Mouse (Mus musculus) midbrain, embryonic 14.5 days (tissue): ENCODE results near the gene Slc10a7. TPM values are rescaled to one million over a fixed set of nuclear protein-coding genes. Genes with fewer than 3 reads are reported as not detected.
"Not testable (repeated sequence)": the region's sequence is repeated elsewhere in the genome, so short reads cannot be mapped to it uniquely, and the experiment has no call there.

Experiments
- ATAC-seq: fragments of 200-750 bp; cut with Nextera tagmentation; 2 replicates; pipeline ENCODE4 v1.8.0; 2017; ENCODE audit warnings: moderate number of reproducible peaks, moderate library complexity; ENCODE audit not compliant: low FRiP score, low TSS enrichment
- DNase-seq: peaks from one replicate; pipeline ENCODE4 v3.0.0-alpha.2; 2015
- H3K27ac ChIP-seq: fragments of 300-500 bp; sonication (generic); replicated peaks from 2 replicates; pipeline ENCODE4 v1.5.1; 2014; ENCODE audit warnings: mild to moderate bottlenecking, low read depth, low read length, moderate library complexity
- H3K27me3 ChIP-seq: fragments of 300-500 bp; sonication (generic); 2 replicates; pipeline ENCODE4 v1.6.1; 2014; ENCODE audit warnings: low read length, control low read depth, mixed read lengths; ENCODE audit not compliant: control insufficient read depth, insufficient read depth
- H3K36me3 ChIP-seq: fragments of 300-500 bp; sonication (generic); 2 replicates; pipeline ENCODE4 v1.6.1; 2014; ENCODE audit warnings: low read length, control low read depth; ENCODE audit not compliant: control insufficient read depth, insufficient read depth
- H3K4me1 ChIP-seq: fragments of 300-500 bp; sonication (generic); 2 replicates; pipeline ENCODE4 v1.6.1; 2014; ENCODE audit warnings: mild to moderate bottlenecking, antibody characterized with exemption, low read length, control low read depth; ENCODE audit not compliant: control insufficient read depth, insufficient read depth
- H3K4me2 ChIP-seq: fragments of 300-500 bp; sonication (generic); 2 replicates; pipeline ENCODE4 v1.6.1; 2014; ENCODE audit warnings: mild to moderate bottlenecking, low read length, moderate library complexity
- H3K4me3 ChIP-seq: fragments of 300-500 bp; sonication (generic); replicated peaks from 2 replicates; pipeline ENCODE4 v1.5.1; 2014; ENCODE audit warnings: low read depth, low read length
- H3K9ac ChIP-seq: fragments of 300-500 bp; sonication (generic); replicated peaks from 2 replicates; pipeline ENCODE4 v1.6.1; 2014; ENCODE audit warnings: mild to moderate bottlenecking, low read length, moderate library complexity
- H3K9me3 ChIP-seq: fragments of 300-500 bp; sonication (generic); 2 replicates; pipeline ENCODE4 v1.6.1; 2016; ENCODE audit warnings: low read length, control low read depth, mixed read lengths; ENCODE audit not compliant: control insufficient read depth
- WGBS: fragments of 180-500 bp; shearing (Covaris S2); extraction: QIAGEN DNeasy Blood & Tissue Kit; methylation state at CpG from one replicate; pipeline ENCODE4 v1.1.7; 2014; 5-methylcytosine and 5-hydroxymethylcytosine counted together
- polyA plus RNA-seq: library from polyadenylated mRNA; unstranded; fragments of >200 nt; fragmentation: Nextera tagmentation; extraction: Ambion mirVana; gene quantifications from 2 replicates; pipeline ENCODE4 v1.2.1, GENCODE M21; 2014

Gene Slc10a7
- polyA plus RNA-seq, 1 experiment from 2014 or later, result 9.7 TPM

DNA sequence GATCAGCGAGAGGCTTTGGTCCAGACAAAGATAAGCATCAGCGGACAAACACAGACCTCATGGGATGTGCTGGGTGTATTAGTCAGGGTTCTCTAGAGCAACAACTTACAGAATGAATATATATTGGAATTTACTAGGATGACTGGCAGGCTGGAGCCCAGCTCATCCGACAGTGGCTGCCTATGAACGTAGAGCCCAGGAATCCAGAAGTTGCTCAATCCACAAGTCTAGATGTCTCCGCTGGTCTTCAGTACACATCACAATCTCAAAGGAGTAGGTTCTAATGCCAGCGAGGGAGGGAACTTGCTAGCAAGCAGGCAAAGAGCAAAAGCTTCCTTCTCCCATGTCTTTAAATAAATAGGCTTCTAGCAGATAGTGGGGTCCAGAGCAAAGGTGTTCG is 207.4 kb downstream of the Slc10a7 start:
- 97% methylated on average over 7 of the region's 7 CpGs for WGBS
- Histone ChIP-seq H3K36me3 (no peaks in the 10 kb centered on the region; the same call in 1 of the 2 replicates), H3K4me2 (no peak overlapping the region), H3K27ac (no peak overlapping the region), H3K9ac (no peak overlapping the region), H3K9me3 (no peaks in the 10 kb centered on the region), H3K4me1 (no peaks in the 10 kb centered on the region), H3K4me3 (no peak overlapping the region), H3K27me3 (no peaks in the 10 kb centered on the region)
- DNase-seq (no peak), ATAC-seq (no peak)

DNA sequence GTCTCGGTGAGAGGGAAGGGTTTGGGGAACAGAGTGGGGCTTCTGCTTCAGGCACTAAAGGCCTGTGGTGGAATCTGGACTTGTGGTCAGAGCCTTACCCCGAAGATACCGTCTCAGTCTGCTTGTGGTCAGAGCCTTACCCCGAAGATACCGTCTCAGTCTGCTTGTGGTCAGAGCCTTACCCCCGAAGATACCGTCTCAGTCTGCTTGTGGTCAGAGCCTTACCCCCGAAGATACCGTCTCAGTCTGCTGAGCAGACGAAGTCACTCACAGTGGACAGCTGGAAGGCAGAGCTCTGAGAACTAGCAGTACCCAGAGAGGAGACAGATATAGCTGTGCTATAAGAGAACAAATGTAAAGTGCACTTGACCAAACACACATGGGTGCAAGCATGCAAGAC is 208.0 kb downstream of the Slc10a7 start:
- not testable (repeated sequence) for H3K9me3 ChIP-seq, H3K27ac ChIP-seq, H3K4me1 ChIP-seq, H3K4me2 ChIP-seq, H3K36me3 ChIP-seq, H3K4me3 ChIP-seq, H3K27me3 ChIP-seq, ATAC-seq, H3K9ac ChIP-seq, DNase-seq
- WGBS, result 96% methylated on average over 10 of the region's 10 CpGs

DNA sequence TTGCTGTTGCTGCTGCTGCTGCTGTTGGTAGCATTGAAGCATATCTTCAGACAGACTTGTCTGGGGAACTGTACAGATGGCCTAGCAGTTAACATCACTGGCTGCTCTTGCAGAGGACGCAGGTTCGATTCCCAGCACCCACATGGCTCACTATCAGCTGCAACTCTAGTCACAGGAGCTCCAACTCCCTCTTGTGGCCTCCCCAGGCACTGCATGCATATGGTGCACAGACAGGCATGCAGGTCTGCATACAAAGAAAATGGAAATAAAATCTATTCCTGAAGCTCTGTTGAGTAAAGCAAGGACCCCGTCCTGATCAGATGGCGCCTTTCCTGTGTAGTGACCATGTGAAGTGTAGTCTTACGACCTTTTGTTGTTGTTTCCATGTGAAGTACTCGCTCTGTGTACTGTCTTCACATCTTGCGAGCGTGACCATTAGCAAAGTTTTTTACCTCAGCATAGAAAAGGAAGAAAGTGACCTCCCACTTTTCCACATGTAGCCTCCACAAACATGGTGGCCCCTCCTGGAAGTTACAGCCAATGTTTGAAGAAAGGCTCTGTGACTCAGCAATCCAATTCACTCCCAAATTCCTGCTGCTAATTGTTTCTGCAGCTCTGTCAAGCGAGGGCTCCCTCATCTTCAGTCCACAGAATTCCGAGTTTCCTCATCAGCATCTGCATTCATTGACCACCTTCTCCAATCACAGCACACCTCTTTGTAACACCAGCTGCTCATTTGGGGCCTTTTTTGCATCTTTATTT is 210.3 kb downstream of the Slc10a7 start:
- Histone ChIP-seq H3K27ac (no peak overlapping the region), H3K4me3 (no peak overlapping the region), H3K4me1 (no peaks in the 10 kb centered on the region), H3K9ac (no peak overlapping the region), H3K36me3 (no peaks in the 10 kb centered on the region; the same call in 1 of the 2 replicates), H3K27me3 (no peaks in the 10 kb centered on the region), H3K9me3 (no peaks in the 10 kb centered on the region), H3K4me2 (no peak overlapping the region)
- 88% methylated on average over 10 of the region's 10 CpGs for WGBS
- ATAC-seq (no peak), DNase-seq (no peak)

DNA sequence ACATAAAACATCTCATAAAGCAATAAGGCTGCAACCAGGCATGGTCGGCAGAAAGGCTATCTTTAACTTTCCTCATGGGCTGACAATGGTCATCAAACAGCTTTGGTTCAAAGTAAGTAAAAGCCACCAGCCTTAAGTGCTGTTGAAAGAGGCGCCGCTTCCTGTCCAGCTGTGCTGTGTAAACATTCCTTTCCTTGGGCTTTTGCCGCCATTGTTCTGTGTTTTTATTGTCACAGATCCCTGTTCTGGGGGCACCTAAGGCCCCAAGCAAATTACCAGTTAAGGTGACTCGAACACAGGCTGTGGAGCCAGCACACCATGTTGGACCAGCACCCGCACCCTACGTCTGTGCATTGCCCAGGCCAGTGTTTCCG is 210.9 kb downstream of the Slc10a7 start:
- DNase-seq (no peak), ATAC-seq (no peak)
- H3K27me3 ChIP-seq, result no peaks in the 10 kb centered on the region
- no peak overlapping the region for H3K9ac ChIP-seq
- no peak overlapping the region for H3K27ac ChIP-seq
- WGBS, result 77% methylated on average over 8 of the region's 8 CpGs
- H3K36me3 ChIP-seq, result no peaks in the 10 kb centered on the region; the same call in 1 of the 2 replicates
- no peak overlapping the region for H3K4me3 ChIP-seq
- no peaks in the 10 kb centered on the region for H3K9me3 ChIP-seq
- no peak overlapping the region for H3K4me2 ChIP-seq
- H3K4me1 ChIP-seq, result no peaks in the 10 kb centered on the region

DNA sequence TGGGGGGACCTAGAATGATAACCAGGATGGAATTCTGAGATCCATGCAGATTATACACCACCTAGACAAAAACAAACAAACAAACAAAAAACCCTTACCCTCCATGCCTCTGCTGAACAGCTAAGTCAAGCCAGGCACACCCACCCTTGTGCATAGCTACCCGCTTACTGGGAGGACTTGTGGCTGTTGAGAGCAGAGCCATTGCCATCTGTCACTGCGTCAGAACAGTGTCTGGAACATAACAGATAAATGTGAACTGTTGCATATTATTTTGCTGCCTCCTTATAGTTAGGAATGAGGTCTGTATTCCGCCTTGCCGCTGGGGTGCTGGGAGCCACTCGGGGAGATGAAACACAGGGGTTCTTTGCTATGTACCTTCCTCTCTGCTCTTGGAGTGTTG is 212.4 kb downstream of the Slc10a7 start:
- Histone ChIP-seq H3K4me1 (no peaks in the 10 kb centered on the region), H3K27ac (no peak overlapping the region), H3K9ac (no peak overlapping the region), H3K4me3 (no peak overlapping the region), H3K4me2 (no peak overlapping the region), H3K36me3 (no peaks in the 10 kb centered on the region; the same call in 1 of the 2 replicates), H3K9me3 (no peaks in the 10 kb centered on the region), H3K27me3 (no peaks in the 10 kb centered on the region)
- DNase-seq (no peak), ATAC-seq (no peak)
- WGBS, result 95% methylated on average over 5 of the region's 5 CpGs

DNA sequence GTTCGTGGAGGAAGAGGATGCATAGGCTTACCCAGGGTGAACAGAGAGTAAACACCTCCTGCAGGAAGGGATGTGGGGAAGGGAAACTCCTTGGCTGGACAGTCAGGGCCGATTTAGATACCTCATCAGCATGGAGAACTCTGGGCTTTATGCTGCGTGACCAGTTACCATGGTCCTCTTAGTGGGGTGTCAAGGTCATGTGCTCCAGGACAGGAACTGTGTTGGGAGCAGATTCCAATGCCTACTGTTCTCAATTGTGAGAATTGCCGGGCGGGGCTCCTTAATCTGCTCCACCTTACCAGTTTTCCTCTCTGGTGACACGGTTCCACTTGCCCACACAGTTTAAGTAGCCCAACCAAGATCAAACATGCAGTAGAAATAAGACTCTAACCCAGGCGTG is 213.1 kb downstream of the Slc10a7 start:
- H3K9ac ChIP-seq, result no peak overlapping the region
- WGBS, result 91% methylated on average over 7 of the region's 7 CpGs
- no peaks in the 10 kb centered on the region for H3K9me3 ChIP-seq
- no peak overlapping the region for H3K4me2 ChIP-seq
- no peak overlapping the region for H3K4me3 ChIP-seq
- DNase-seq, result no peak
- ATAC-seq, result no peak
- H3K27ac ChIP-seq, result no peak overlapping the region
- H3K4me1 ChIP-seq, result no peaks in the 10 kb centered on the region
- no peaks in the 10 kb centered on the region; the same call in 1 of the 2 replicates for H3K36me3 ChIP-seq
- no peaks in the 10 kb centered on the region for H3K27me3 ChIP-seq

DNA sequence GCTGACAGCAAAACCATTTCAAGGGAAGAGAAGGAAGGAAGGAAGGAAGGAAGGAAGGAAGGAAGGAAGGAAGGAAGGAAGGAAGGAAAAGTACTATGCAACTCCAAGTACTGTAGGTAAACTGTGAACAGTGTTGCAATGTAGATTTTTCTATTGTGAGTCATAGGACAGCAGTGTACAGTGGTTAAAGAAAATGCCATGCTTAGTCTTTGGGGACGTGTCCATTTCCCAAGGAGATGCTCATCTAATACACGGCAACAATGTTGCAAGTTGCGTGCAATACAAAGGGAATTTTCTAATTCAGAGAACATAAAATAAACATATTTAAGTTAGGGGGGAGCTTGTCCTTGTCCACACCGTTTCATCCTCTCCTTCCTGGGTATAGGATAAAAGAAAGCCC is 215.7 kb downstream of the Slc10a7 start:
- no peak overlapping the region for H3K4me2 ChIP-seq
- no peaks in the 10 kb centered on the region for H3K27me3 ChIP-seq
- H3K4me3 ChIP-seq, result no peak overlapping the region
- no peaks in the 10 kb centered on the region for H3K4me1 ChIP-seq
- no peaks in the 10 kb centered on the region for H3K9me3 ChIP-seq
- no peak overlapping the region for H3K9ac ChIP-seq
- ATAC-seq, result no peak
- no peak for DNase-seq
- no peak overlapping the region for H3K27ac ChIP-seq
- peaks cover 7% of the 10 kb centered on the region; the same call in 1 of the 2 replicates for H3K36me3 ChIP-seq
- WGBS, result 89% methylated on average over 4 of the region's 4 CpGs

DNA sequence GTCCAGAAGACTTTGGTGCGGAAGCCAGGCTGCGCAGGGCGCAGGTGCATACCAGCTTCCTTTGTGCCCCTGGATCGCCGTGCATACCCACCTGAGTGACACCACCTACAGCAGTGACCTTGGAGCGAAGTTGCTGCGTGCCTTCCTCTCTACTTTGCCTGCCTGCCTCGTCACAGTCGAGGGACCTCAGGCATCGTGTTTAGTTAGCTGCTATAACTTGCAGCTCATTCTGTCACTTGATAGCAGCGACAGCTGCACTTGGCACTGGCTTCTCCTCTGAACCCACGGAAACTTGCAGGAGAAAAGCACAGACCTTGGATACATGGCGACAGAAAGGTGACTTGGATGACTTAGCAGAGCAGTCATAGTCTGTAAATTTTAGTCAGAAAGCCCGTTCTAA is 219.1 kb downstream of the Slc10a7 start:
- H3K4me2 ChIP-seq, result no peak overlapping the region
- 96% methylated on average over 14 of the region's 14 CpGs for WGBS
- peaks cover 32% of the 10 kb centered on the region for H3K36me3 ChIP-seq
- H3K4me3 ChIP-seq, result no peak overlapping the region
- ATAC-seq (no peak), DNase-seq (no peak)
- H3K9me3 ChIP-seq, result no peaks in the 10 kb centered on the region
- no peaks in the 10 kb centered on the region for H3K27me3 ChIP-seq
- no peak overlapping the region for H3K9ac ChIP-seq
- no peak overlapping the region for H3K27ac ChIP-seq
- no peaks in the 10 kb centered on the region for H3K4me1 ChIP-seq

DNA sequence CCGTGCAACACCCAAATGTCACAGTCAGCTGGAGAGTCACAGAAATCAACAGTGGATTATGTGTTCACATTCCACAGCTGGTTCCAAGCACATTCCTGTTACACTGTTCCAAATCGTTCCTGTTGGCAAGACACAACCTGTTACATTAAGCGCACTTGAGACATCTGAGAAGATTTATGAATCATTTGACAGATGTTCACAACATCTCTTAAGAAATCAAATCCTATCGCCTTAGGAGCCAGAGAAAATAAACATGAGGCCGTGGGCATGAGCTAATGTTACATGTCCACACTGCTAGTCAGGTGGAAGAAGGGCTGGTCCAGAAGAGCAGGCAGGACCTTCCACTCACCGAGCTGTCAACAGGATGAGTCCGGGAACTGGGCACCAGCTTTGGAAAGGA is 223.3 kb downstream of the Slc10a7 start:
- WGBS, result 89% methylated on average over 7 of the region's 7 CpGs
- ATAC-seq (no peak), DNase-seq (no peak)
- Histone ChIP-seq H3K4me2 (no peak overlapping the region), H3K4me1 (no peaks in the 10 kb centered on the region), H3K9ac (no peak overlapping the region), H3K9me3 (no peaks in the 10 kb centered on the region), H3K27me3 (no peaks in the 10 kb centered on the region), H3K4me3 (no peak overlapping the region), H3K27ac (no peak overlapping the region), H3K36me3 (peaks cover 32% of the 10 kb centered on the region)
